Mouse (Mus musculus): ENCODE measurements around the gene Terb1.

Terb1 gene

GRCm38 (mm10) chr8:104446016-104446415 lies 63.7 kb downstream of the Terb1 start:
- DNase-seq: no peak

GRCm38 (mm10) chr8:104445248-104445647 lies 64.5 kb downstream of the Terb1 start:
- no peak for DNase-seq

- DNase-seq: no peak
Observed at GRCm38 (mm10) chr8:104443125-104443679, 66.5 kb downstream of the Terb1 start.

- peak; percentile 94 for DNase-seq
Observed at GRCm38 (mm10) chr8:104442299-104443124, 67.2 kb downstream of the Terb1 start, which contains the start of gene Dync1li2. TSS of gene Dync1li2 (minus strand) at chr8:104443047.

- no peak for DNase-seq
Observed at GRCm38 (mm10) chr8:104441613-104442012, 68.1 kb downstream of the Terb1 start.

GRCm38 (mm10) chr8:104439461-104439860 lies 70.2 kb downstream of the Terb1 start:
- DNase-seq: no peak

- no peak for DNase-seq
Observed at GRCm38 (mm10) chr8:104437494-104438135, 72.1 kb downstream of the Terb1 start.

GRCm38 (mm10) chr8:104436591-104436990 lies 73.1 kb downstream of the Terb1 start:
- DNase-seq: no peak

- DNase-seq: peak; percentile 98
Observed at GRCm38 (mm10) chr8:104436038-104436437, 73.7 kb downstream of the Terb1 start.

- no peak for DNase-seq
Observed at GRCm38 (mm10) chr8:104434826-104435354, 74.8 kb downstream of the Terb1 start.

- DNase-seq: peak; percentile 45
Observed at GRCm38 (mm10) chr8:104434275-104434674, 75.4 kb downstream of the Terb1 start.

GRCm38 (mm10) chr8:104433191-104433842 lies 76.4 kb downstream of the Terb1 start:
- DNase-seq: no peak

- DNase-seq: no peak
Observed at GRCm38 (mm10) chr8:104432656-104433055, 77.1 kb downstream of the Terb1 start.

- no peak for DNase-seq
Observed at GRCm38 (mm10) chr8:104430230-104430629, 79.5 kb downstream of the Terb1 start.

GRCm38 (mm10) chr8:104427703-104428102 lies 82.0 kb downstream of the Terb1 start:
- no peak for DNase-seq

- DNase-seq: no peak
Observed at GRCm38 (mm10) chr8:104422313-104422712, 87.4 kb downstream of the Terb1 start.

GRCm38 (mm10) chr8:104416022-104416421 lies 93.7 kb downstream of the Terb1 start:
- no peak for DNase-seq

GRCm38 (mm10) chr8:104414204-104414603 lies 95.5 kb downstream of the Terb1 start:
- DNase-seq: no peak

- no peak for DNase-seq
Observed at GRCm38 (mm10) chr8:104413770-104414169, 95.9 kb downstream of the Terb1 start.

GRCm38 (mm10) chr8:104412805-104413532 lies 96.7 kb downstream of the Terb1 start:
- DNase-seq: no peak

GRCm38 (mm10) chr8:104411972-104412371 lies 97.7 kb downstream of the Terb1 start:
- no peak for DNase-seq

GRCm38 (mm10) chr8:104411468-104411867 lies 98.2 kb downstream of the Terb1 start:
- no peak for DNase-seq
